Mouse (Mus musculus): Measurements from ENCODE around the gene Casz1. TPM values are rescaled to one million over a fixed set of nuclear protein-coding genes. Genes with fewer than 3 reads are reported as not detected.

The Casz1 gene
- 10 to 100 TPM in 3 of 26 experiments, 1 to 10 TPM in 17, under 1 TPM in 6; 0.24 to 12.7 (median 1.5) TPM for total RNA-seq (2018; cell fraction: chromatin; rRNA removed)
- 1 to 10 TPM in 18 of 26 experiments, under 1 TPM in 8; 0.71 to 8.5 (median 1.1) TPM for total RNA-seq (2018; cell fraction: cytosol; rRNA removed)
- total RNA-seq (2018; cell fraction: nucleus; rRNA removed): 10 to 100 TPM in 1 of 26 experiments, 1 to 10 TPM in 18, under 1 TPM in 7; 0.44 to 11.2 (median 1.5) TPM
- 0.35 to 1.1 TPM (median 0.68 TPM) in 3 replicates for polyA plus RNA-seq (2018)

- H3K36me3 ChIP-seq (ENCODE audit: inconsistent target): no peaks in the 10 kb centered on the region
- no peak within 1 kb of the TSS for H3K27ac ChIP-seq
- 2% methylated on average over 65 of the region's 68 CpGs for WGBS (ENCODE audit: missing documents)
- H3K79me2 ChIP-seq (ENCODE audit: inconsistent target): no peaks in the 10 kb centered on the region
- H3K4me3 ChIP-seq (ENCODE audit: inconsistent target): no peak within 1 kb of the TSS
Observed at GRCm38 (mm10) chr4:148804137-148804779, at the start of gene Casz1. Gene Casz1 (plus strand): TSS chr4:148804429.

GRCm38 (mm10) chr4:148758863-148759262 is 45.4 kb upstream of the Casz1 start:
- Histone ChIP-seq H3K79me2 (ENCODE audit: inconsistent target) (no peaks in the 10 kb centered on the region), H3K27ac (no peak overlapping the region), H3K36me3 (ENCODE audit: inconsistent target) (no peaks in the 10 kb centered on the region), H3K4me3 (ENCODE audit: inconsistent target) (no peak overlapping the region)
- whole genome bisulfite sequencing (ENCODE audit: missing documents): 66% methylated on average over 4 of the region's 4 CpGs

- 69% methylated on average over 7 of the region's 7 CpGs for WGBS (ENCODE audit: missing documents)
- no peak overlapping the region for H3K4me3 ChIP-seq (ENCODE audit: inconsistent target)
- H3K36me3 ChIP-seq (ENCODE audit: inconsistent target): no peaks in the 10 kb centered on the region
- no peak overlapping the region for H3K27ac ChIP-seq
- H3K79me2 ChIP-seq (ENCODE audit: inconsistent target): no peaks in the 10 kb centered on the region
Observed at GRCm38 (mm10) chr4:148760152-148760551, 44.1 kb upstream of the Casz1 start.

GRCm38 (mm10) chr4:148766021-148766775 is 38.0 kb upstream of the Casz1 start:
- Histone ChIP-seq H3K36me3 (ENCODE audit: inconsistent target) (no peaks in the 10 kb centered on the region), H3K4me3 (ENCODE audit: inconsistent target) (no peak overlapping the region)
- 92% methylated on average over 21 of the region's 21 CpGs for WGBS (ENCODE audit: missing documents)

GRCm38 (mm10) chr4:148767655-148768305 is 36.4 kb upstream of the Casz1 start:
- no peak overlapping the region for H3K27ac ChIP-seq
- WGBS (ENCODE audit: missing documents): 69% methylated on average over 8 of the region's 8 CpGs
- H3K36me3 ChIP-seq (ENCODE audit: inconsistent target): no peaks in the 10 kb centered on the region
- H3K4me3 ChIP-seq (ENCODE audit: inconsistent target): no peak overlapping the region
- no peaks in the 10 kb centered on the region for H3K79me2 ChIP-seq (ENCODE audit: inconsistent target)

More at GRCm38 (mm10) chr4:148766021-148766775, 38.0 kb upstream of the Casz1 start:
- no peaks in the 10 kb centered on the region for H3K79me2 ChIP-seq (ENCODE audit: inconsistent target)
- no peak overlapping the region for H3K27ac ChIP-seq

- 75% methylated on average over 10 of the region's 10 CpGs for whole genome bisulfite sequencing (ENCODE audit: missing documents)
- H3K79me2 ChIP-seq (ENCODE audit: inconsistent target): no peaks in the 10 kb centered on the region
- H3K27ac ChIP-seq: no peak overlapping the region
- no peaks in the 10 kb centered on the region for H3K36me3 ChIP-seq (ENCODE audit: inconsistent target)
- no peak overlapping the region for H3K4me3 ChIP-seq (ENCODE audit: inconsistent target)
Observed at GRCm38 (mm10) chr4:148768649-148769048, 35.6 kb upstream of the Casz1 start.

- no peak overlapping the region for H3K27ac ChIP-seq
- no peaks in the 10 kb centered on the region for H3K79me2 ChIP-seq (ENCODE audit: inconsistent target)
- no peak overlapping the region for H3K4me3 ChIP-seq (ENCODE audit: inconsistent target)
- WGBS (ENCODE audit: missing documents): 42% methylated on average over 19 of the region's 21 CpGs
- no peaks in the 10 kb centered on the region for H3K36me3 ChIP-seq (ENCODE audit: inconsistent target)
Observed at GRCm38 (mm10) chr4:148770582-148771408, 33.4 kb upstream of the Casz1 start.

GRCm38 (mm10) chr4:148771409-148771929 is 32.8 kb upstream of the Casz1 start:
- 17% methylated on average over 14 of the region's 14 CpGs for WGBS (ENCODE audit: missing documents)
- Histone ChIP-seq H3K27ac (no peak overlapping the region), H3K4me3 (ENCODE audit: inconsistent target) (no peak overlapping the region), H3K79me2 (ENCODE audit: inconsistent target) (no peaks in the 10 kb centered on the region), H3K36me3 (ENCODE audit: inconsistent target) (no peaks in the 10 kb centered on the region)

- Histone ChIP-seq H3K79me2 (ENCODE audit: inconsistent target) (no peaks in the 10 kb centered on the region), H3K27ac (no peak overlapping the region), H3K36me3 (ENCODE audit: inconsistent target) (no peaks in the 10 kb centered on the region), H3K4me3 (ENCODE audit: inconsistent target) (no peak overlapping the region)
- WGBS (ENCODE audit: missing documents): 22% methylated on average over 6 of the region's 6 CpGs
Observed at GRCm38 (mm10) chr4:148772658-148773057, 31.6 kb upstream of the Casz1 start.

GRCm38 (mm10) chr4:148774036-148774435 is 30.2 kb upstream of the Casz1 start:
- no peaks in the 10 kb centered on the region for H3K36me3 ChIP-seq (ENCODE audit: inconsistent target)
- 94% methylated on average over 6 of the region's 6 CpGs for WGBS (ENCODE audit: missing documents)
- H3K4me3 ChIP-seq (ENCODE audit: inconsistent target): no peak overlapping the region
- no peak overlapping the region for H3K27ac ChIP-seq
- no peaks in the 10 kb centered on the region for H3K79me2 ChIP-seq (ENCODE audit: inconsistent target)

GRCm38 (mm10) chr4:148775476-148776269 is 28.6 kb upstream of the Casz1 start:
- H3K4me3 ChIP-seq (ENCODE audit: inconsistent target): no peak overlapping the region
- WGBS (ENCODE audit: missing documents): 78% methylated on average over 10 of the region's 10 CpGs
- H3K27ac ChIP-seq: no peak overlapping the region
- H3K36me3 ChIP-seq (ENCODE audit: inconsistent target): no peaks in the 10 kb centered on the region
- H3K79me2 ChIP-seq (ENCODE audit: inconsistent target): no peaks in the 10 kb centered on the region

GRCm38 (mm10) chr4:148780097-148780621 is 24.1 kb upstream of the Casz1 start:
- 69% methylated on average over 8 of the region's 8 CpGs for WGBS (ENCODE audit: missing documents)
- Histone ChIP-seq H3K27ac (no peak overlapping the region), H3K4me3 (ENCODE audit: inconsistent target) (no peak overlapping the region), H3K79me2 (ENCODE audit: inconsistent target) (no peaks in the 10 kb centered on the region), H3K36me3 (ENCODE audit: inconsistent target) (no peaks in the 10 kb centered on the region)

- no peak overlapping the region for H3K27ac ChIP-seq
- WGBS (ENCODE audit: missing documents): 89% methylated on average over 7 of the region's 7 CpGs
- no peaks in the 10 kb centered on the region for H3K36me3 ChIP-seq (ENCODE audit: inconsistent target)
- no peaks in the 10 kb centered on the region for H3K79me2 ChIP-seq (ENCODE audit: inconsistent target)
- no peak overlapping the region for H3K4me3 ChIP-seq (ENCODE audit: inconsistent target)
Observed at GRCm38 (mm10) chr4:148781516-148781915, 22.7 kb upstream of the Casz1 start.

All from macrophage (primary cell).